Mouse (Mus musculus) testis, postnatal 10 days (tissue): ENCODE data around the gene Ncor2.
A peak's percentile ranks its signal among the peaks of the same experiment; 100 is the strongest.

Experiments used
- DNase-seq: peaks from one replicate; pipeline ENCODE4 v3.0.0; 2021; ENCODE audit warnings: low spot score

Ncor2 gene

DNA sequence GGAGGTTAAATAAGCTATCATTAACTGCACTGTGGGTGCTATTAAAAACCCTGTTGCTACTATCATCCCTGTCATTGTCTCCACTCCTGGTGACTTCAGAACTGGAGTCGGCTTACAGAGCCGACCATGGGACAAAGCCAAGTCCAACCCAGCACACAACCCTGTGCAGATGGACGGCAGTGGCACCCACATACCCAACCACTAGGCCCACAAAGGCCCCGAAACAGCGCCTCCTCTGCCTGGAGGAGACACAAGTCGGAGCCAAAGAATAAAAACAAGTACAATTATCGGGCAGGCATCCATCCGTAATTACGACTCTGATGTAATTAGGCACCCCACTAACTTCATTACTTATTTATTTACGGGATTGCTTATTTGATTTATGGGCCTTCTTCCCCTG, 30.8 kb downstream of the Ncor2 start:
- no peak for DNase-seq

GRCm38 (mm10) chr5:125147124-125147523, 31.9 kb downstream of the Ncor2 start:
- DNase-seq = no peak

GRCm38 (mm10) chr5:125143114-125143872, 35.7 kb downstream of the Ncor2 start:
- no peak for DNase-seq

- no peak for DNase-seq
Observed at GRCm38 (mm10) chr5:125141916-125142315, 37.1 kb downstream of the Ncor2 start.

DNA sequence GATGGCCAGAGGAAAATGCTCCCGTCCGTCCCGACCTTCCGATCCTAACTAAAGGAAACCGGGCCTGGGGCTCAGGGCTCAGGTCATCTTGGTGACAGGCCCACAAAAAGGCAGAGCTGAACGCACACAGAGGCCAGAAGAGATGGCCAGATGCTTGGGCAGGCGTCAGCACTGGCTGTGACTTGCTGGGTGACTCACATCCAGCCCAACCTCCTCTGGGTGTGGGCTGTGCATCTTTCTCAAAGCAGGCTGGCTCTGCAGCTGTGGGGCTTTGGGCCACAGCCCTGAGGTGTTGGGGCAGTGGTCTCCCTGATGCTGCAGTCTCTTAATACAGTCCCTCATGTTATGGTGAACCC, 37.5 kb downstream of the Ncor2 start:
- no peak for DNase-seq

GRCm38 (mm10) chr5:125140832-125141524, 38.0 kb downstream of the Ncor2 start:
- DNase-seq = peak; percentile 100

- peak; percentile 85 for DNase-seq
Observed at GRCm38 (mm10) chr5:125140151-125140699, 38.8 kb downstream of the Ncor2 start.

- DNase-seq = no peak
Observed at GRCm38 (mm10) chr5:125139669-125140068, 39.4 kb downstream of the Ncor2 start.

DNA sequence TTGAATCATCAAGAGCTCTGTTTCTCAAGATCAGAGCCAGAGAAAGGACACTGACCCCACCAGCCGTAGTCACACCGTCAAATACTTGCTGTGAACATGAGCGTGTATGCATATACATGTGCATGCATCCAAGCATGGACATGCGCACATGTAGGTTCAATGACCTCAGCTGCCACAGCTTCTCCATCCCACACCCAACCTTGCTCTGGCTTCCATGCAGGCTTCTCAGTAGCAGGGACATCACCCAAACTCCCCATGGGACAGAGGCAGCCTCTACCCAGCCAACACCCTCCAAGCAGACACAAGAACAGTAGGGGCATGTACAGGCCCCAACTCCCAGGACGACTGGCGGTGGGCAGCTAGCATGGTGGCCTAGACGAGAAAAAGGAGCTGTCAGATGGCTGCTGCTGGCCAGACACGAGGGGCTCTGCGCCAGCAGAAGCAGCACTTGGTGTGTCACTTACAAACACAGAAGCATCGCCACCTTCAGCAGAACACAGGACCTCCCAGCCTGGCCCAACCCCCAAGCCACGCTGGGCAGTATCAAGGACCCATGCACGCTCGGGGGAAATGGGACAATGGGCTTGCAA, 40.1 kb downstream of the Ncor2 start:
- DNase-seq = no peak

- no peak for DNase-seq
Observed at GRCm38 (mm10) chr5:125137672-125138285, 41.2 kb downstream of the Ncor2 start.

- no peak for DNase-seq
Observed at GRCm38 (mm10) chr5:125136996-125137671, 41.9 kb downstream of the Ncor2 start.

DNA sequence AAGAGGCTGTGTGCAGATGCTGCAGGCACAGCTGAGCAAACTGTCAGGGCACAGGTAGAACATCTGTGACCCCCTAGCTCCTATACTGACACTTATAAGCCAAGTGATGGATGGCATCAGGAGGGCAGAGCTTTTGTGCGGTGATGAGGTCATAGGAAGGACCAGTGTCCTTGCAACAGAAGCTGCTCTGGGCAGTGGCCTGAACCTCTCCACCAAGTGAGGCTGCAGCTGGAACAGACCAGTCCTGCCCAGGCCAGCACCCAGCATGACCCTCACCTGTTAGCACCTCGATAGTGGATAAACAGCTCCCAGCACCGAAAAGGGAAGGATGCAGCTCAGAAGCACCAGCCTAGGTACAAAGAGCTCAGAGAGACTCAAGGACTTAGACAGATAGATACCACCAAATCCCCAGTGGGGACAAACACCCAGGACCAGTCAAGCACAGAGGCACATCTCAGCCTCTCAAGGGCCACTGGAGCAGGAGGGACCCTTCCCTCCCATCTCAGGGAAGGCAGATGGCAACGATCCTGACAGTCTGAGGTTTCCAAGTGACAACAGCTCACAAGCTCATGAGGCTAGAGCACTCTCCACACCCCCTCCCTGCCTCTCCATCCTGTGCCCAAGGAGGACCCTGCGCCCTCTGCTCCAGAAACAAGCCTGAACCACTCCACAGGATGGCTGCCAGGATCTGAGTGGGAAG, 42.6 kb downstream of the Ncor2 start:
- no peak for DNase-seq

DNA sequence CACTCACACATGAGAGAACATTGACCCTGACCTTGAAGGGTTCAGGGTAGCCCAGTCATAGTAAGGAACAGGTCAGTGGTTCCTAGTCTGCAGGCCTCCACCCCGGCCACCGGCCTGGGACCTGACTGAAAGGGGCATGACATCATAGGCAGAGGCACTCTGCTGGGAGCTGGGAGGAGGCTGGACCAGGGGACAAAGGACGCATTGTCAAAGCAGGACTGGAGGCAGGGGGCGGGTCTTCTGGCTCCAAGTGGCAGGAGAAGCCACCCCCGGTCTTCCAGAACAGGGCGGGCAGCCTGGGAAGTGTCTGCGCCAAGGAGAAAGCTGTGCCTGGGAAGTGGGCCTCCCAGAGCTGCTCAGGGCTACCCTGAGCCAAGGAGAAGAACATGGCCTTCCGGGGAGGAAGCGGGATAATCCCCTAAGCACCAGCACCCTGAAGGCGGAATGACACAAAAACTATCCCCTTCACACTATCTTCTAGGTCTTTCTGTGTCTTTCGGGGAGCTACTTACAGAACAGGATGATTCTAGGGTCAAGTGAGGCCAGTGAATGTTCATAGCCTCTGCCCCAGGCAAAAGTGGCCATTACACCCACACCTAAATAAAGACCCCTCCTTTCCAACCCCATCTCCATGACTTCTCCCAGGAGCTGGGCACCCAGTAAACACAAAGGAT, 44.1 kb downstream of the Ncor2 start:
- DNase-seq = peak; percentile 84

DNA sequence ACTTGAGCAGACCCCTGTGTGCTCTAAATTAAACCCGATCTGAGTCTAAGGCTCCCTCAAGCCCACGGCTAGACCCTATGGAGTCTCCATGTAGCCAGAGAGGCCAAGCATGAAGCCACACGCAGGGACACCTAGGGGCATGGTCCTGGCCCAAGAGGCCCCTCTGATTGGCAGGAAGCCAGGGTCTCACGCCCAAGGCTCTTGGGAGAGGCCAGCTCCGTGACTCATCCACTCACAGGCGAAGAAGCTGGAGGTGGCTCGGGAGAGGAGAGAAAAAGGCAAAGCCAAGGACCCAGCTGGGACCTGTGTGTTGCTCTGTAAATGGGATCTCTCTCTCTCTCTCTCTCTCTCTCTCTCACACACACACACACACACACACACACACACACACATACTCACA, 44.6 kb downstream of the Ncor2 start:
- peak; percentile 74 for DNase-seq

GRCm38 (mm10) chr5:125133651-125134050, 45.4 kb downstream of the Ncor2 start:
- no peak for DNase-seq

DNA sequence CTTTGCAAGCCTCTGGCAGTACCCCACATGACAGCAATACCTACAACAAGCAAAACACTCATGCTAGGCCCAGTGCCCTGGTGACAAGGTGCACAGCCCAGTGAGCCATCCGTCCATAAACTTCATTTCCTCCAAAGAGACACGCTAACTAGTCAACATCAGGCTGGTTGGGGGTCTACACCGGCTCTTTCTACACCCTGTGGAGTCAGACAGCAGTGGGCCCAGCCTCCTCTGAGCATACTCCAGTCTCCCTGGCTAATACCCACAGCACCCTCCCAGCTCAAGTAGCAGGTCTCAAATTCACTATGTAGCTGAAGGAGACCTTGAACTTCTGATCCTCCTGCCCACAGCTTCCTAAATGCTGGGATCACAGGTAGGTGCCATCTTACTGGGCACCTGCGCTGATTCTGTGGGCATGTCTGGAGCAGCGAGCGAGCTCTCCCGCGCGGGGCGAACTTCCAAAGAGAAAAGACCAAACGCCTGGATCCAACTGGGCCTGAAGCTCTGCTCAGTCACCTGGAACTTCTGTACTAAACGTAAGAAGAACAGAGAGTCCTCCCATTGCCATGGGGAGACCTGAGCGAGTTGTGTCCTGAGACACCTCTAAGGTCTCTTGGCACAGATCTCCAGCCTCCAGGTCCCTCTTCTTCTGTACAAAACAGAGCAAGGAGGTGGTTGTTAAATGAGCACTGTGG, 46.3 kb downstream of the Ncor2 start:
- DNase-seq = no peak

DNA sequence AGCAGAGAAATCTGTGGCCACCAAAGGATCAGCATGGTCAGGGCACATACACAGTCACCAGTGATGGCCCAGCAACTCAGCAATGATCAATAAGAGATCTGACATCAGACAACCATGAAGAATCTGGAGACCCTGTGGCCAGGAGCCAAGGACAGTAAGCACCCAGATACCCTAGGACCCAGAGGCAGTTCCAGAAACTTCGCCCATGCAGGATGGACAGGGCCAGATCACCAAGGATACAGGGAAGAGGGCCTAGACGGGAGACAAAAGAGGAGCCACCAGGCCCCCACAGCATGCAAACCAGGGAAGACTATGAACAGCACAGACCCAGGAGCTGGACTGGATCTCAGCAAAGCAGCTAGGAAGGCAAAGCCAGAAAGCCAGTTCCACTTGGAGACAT, 47.0 kb downstream of the Ncor2 start:
- no peak for DNase-seq

GRCm38 (mm10) chr5:125130406-125130805, 48.6 kb downstream of the Ncor2 start:
- no peak for DNase-seq

DNA sequence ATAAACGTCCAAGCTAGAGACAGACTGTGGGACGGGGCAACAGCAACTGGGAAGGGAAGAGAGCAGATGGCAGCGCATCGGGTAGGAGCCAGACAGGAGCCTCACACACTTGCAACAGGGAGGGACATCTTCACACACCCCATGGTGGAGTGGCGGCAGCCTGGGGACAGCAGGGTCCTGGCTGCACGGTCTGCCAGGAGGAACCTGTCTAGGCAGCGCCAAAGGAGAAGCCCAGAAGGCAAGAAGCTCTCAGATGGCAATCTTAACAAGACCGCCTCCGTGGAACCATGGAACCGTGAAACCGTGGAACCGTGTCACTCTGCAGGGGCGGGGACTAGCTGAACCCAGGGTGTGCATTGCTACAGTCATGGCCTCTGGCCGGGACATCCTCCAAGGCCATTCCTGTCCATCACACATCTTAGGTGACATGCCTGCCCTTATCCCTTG, 50.1 kb downstream of the Ncor2 start:
- DNase-seq = no peak

DNA sequence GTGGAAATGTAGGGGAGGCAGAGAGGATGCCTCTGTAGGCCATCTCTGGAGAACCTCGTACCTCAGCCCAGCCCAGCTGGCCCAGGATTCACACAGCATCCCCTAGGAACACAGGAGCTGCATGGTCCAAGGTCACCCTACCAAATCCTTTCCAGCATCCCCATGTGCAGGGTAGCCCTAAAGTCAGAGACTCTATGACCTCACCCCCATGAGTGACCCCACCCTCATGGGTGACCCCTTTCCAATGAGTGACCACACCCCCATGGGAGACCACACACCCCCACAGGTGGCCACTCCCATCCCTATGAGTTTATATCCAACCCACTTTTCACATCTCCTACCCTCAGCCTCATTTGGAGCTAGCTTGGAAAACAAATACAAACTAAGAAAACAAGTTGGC, 51.1 kb downstream of the Ncor2 start:
- no peak for DNase-seq
